Mouse (Mus musculus) ES-Bruce4 (cell line): ENCODE data around the gene Tmed10.

ENCODE experiments used
- CTCF ChIP-seq: IDR thresholded peaks from one replicate; pipeline ENCODE4 v1.8.1; 2011; ENCODE audit warnings: low read depth, low read length
- POLR2A ChIP-seq: IDR thresholded peaks from one replicate; pipeline ENCODE4 v1.8.1; 2011; ENCODE audit warnings: low read length; ENCODE audit not compliant: insufficient read depth

- no peak for TF ChIP-seq CTCF
- TF ChIP-seq POLR2A: no peak
These were observed 30.4 kb downstream of the Tmed10 start for GRCm38 (mm10) chr12:85344252-85344651.
